Mouse (Mus musculus): ENCODE results near the gene Itih2. TPM values are rescaled to one million over a fixed set of nuclear protein-coding genes. Genes with fewer than 3 reads are reported as not detected.

Itih2 gene
- polyA plus RNA-seq, 1 experiment: 0.23 TPM

DNA sequence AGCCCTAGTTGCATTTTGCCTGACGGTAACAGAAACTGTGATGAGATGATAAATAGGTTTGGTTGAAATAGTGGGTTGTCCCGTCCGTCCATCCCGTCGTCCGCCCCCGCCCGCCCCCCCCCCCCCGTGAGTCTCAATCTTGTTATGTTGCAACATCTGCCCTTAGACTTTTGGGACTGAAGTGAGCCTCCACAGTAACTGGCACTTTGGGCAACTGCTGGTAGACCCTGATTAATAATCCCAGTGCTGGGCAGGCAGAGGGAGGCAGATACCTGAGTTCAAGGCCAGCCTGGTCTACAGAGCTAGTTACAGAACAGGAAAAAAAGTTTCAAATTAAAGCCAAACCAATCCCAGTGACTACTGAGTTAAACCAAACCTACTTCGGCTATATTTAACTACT, 81.7 kb downstream of the Itih2 start:
- no peak for DNase-seq
- H3K4me3 ChIP-seq (ENCODE audit: control insufficient read depth, insufficient read depth, low read length): no peak overlapping the region
- WGBS: 15% methylated on average over 10 of the region's 10 CpGs
- no peaks in the 10 kb centered on the region for H3K27me3 ChIP-seq (ENCODE audit: control insufficient read depth, insufficient read depth, low read length)
- H3K36me3 ChIP-seq (ENCODE audit: control insufficient read depth, insufficient read depth, low read length): peaks cover 4% of the 10 kb centered on the region
- TF ChIP-seq CTCF (IDR thresholded peaks at IDR 0.05; ENCODE audit: borderline replicate concordance, control insufficient read depth, extremely low read depth, insufficient read depth, low read length, poor library complexity): no peak
- TF ChIP-seq POLR2A (IDR thresholded peaks at IDR 0.05; ENCODE audit: control insufficient read depth, extremely low read depth, insufficient read depth, low read length, poor library complexity): no peak
- H3K4me1 ChIP-seq (replicated peaks; ENCODE audit: control insufficient read depth, insufficient read depth, low read length): peaks cover 6% of the 10 kb centered on the region; the same call in 1 of the 2 replicates
- H3K27ac ChIP-seq (ENCODE audit: control insufficient read depth, insufficient read depth, low read length): no peak overlapping the region

- peak; percentile 93 for DNase-seq
- Histone ChIP-seq H3K27ac (ENCODE audit: control insufficient read depth, insufficient read depth, low read length) (no peak within 1 kb of the TSS), H3K27me3 (ENCODE audit: control insufficient read depth, insufficient read depth, low read length) (no peaks in the 10 kb centered on the region), H3K4me1 (replicated peaks; ENCODE audit: control insufficient read depth, insufficient read depth, low read length) (peaks cover 6% of the 10 kb centered on the region; the same call in 1 of the 2 replicates), H3K4me3 (ENCODE audit: control insufficient read depth, insufficient read depth, low read length) (peak within 1 kb of the TSS; percentile 92), H3K36me3 (ENCODE audit: control insufficient read depth, insufficient read depth, low read length) (no peaks in the 10 kb centered on the region)
- WGBS: under 1% methylated on average over 36 of the region's 36 CpGs
- TF ChIP-seq POLR2A (IDR thresholded peaks at IDR 0.05; ENCODE audit: control insufficient read depth, extremely low read depth, insufficient read depth, low read length, poor library complexity) (peak; percentile 78), CTCF (IDR thresholded peaks at IDR 0.05; ENCODE audit: borderline replicate concordance, control insufficient read depth, extremely low read depth, insufficient read depth, low read length, poor library complexity) (peak; percentile 66; the same call in 1 of the 2 replicates)
Measured at GRCm38 (mm10) chr2:10048461-10048860, 82.7 kb downstream of the Itih2 start, which contains the start of gene Taf3. Gene Taf3, minus strand, starts transcription at chr2:10048596.

- TF ChIP-seq CTCF (IDR thresholded peaks at IDR 0.05; ENCODE audit: borderline replicate concordance, control insufficient read depth, extremely low read depth, insufficient read depth, low read length, poor library complexity) (no peak), POLR2A (IDR thresholded peaks at IDR 0.05; ENCODE audit: control insufficient read depth, extremely low read depth, insufficient read depth, low read length, poor library complexity) (no peak)
- H3K27ac ChIP-seq (ENCODE audit: control insufficient read depth, insufficient read depth, low read length): no peak overlapping the region
- WGBS: under 1% methylated on average over 47 of the region's 47 CpGs
Measured at GRCm38 (mm10) chr2:10047758-10048436, 83.3 kb downstream of the Itih2 start.

More at GRCm38 (mm10) chr2:10047758-10048436, 83.3 kb downstream of the Itih2 start:
- no peak for DNase-seq
- Histone ChIP-seq H3K36me3 (ENCODE audit: control insufficient read depth, insufficient read depth, low read length) (no peaks in the 10 kb centered on the region), H3K4me3 (ENCODE audit: control insufficient read depth, insufficient read depth, low read length) (peak overlapping the region; percentile 92), H3K27me3 (ENCODE audit: control insufficient read depth, insufficient read depth, low read length) (no peaks in the 10 kb centered on the region), H3K4me1 (replicated peaks; ENCODE audit: control insufficient read depth, insufficient read depth, low read length) (peaks cover 6% of the 10 kb centered on the region; the same call in 1 of the 2 replicates)

Other genes with a start within 250 kb of the Itih2 start
- gene 9230102O04Rik, start 241.9 kb downstream of the Itih2 start, polyA plus RNA-seq (2012; rRNA removed): not detected in 2 replicates
- 87.2 and 126 TPM in 2 replicates for gene Gata3, start 241.4 kb downstream of the Itih2 start, polyA plus RNA-seq (2012; rRNA removed)
- 10.0 and 13.5 TPM in 2 replicates for gene Taf3, start 82.8 kb downstream of the Itih2 start, polyA plus RNA-seq (2012; rRNA removed)
- 290 and 428 TPM in 2 replicates for gene Atp5c1, start 50.9 kb downstream of the Itih2 start, polyA plus RNA-seq (2012; rRNA removed)
- 6.9 and 7.1 TPM in 2 replicates for gene Kin, start 50.8 kb downstream of the Itih2 start, polyA plus RNA-seq (2012; rRNA removed)
- 4.1 and 4.4 TPM in 2 replicates for gene Itih5, start 22.2 kb upstream of the Itih2 start, polyA plus RNA-seq (2012; rRNA removed)
- gene Sfmbt2, start 239.1 kb upstream of the Itih2 start, polyA plus RNA-seq (2012; rRNA removed): 1.6 and 1.7 TPM in 2 replicates